Mouse (Mus musculus) lung, embryonic 15.5 days (tissue): ENCODE results near the gene Adprhl1. TPM values are rescaled to one million over a fixed set of nuclear protein-coding genes. Genes with fewer than 3 reads are reported as not detected.
A peak's percentile ranks its signal among the peaks of the same experiment; 100 is the strongest.

ENCODE experiments used
- ATAC-seq: fragments of 200-750 bp; cut with Nextera tagmentation; 2 replicates; pipeline ENCODE4 v1.8.0; 2017; ENCODE audit warnings: moderate number of reproducible peaks, borderline replicate concordance; ENCODE audit not compliant: low FRiP score, low TSS enrichment; ENCODE audit errors: extremely low read depth
- H3K27ac ChIP-seq: fragments of 300-500 bp; sonication (generic); 2 replicates; pipeline ENCODE4 v1.5.1; 2015; ENCODE audit warnings: moderate library complexity, mild to moderate bottlenecking, inconsistent platforms
- H3K27me3 ChIP-seq: fragments of 300-500 bp; sonication (generic); 2 replicates; pipeline ENCODE4 v1.6.1; 2015; ENCODE audit warnings: inconsistent platforms
- H3K36me3 ChIP-seq: fragments of 300-500 bp; sonication (generic); 2 replicates; pipeline ENCODE4 v1.6.1; 2015; ENCODE audit warnings: inconsistent platforms
- H3K4me1 ChIP-seq: fragments of 300-500 bp; sonication (generic); 2 replicates; pipeline ENCODE4 v1.6.1; 2015; ENCODE audit warnings: inconsistent platforms
- H3K4me2 ChIP-seq: fragments of 300-500 bp; sonication (generic); 2 replicates; pipeline ENCODE4 v1.6.1; 2015; ENCODE audit warnings: inconsistent platforms, mild to moderate bottlenecking, moderate library complexity
- H3K4me3 ChIP-seq: fragments of 300-500 bp; sonication (generic); 2 replicates; pipeline ENCODE4 v1.5.1; 2015; ENCODE audit warnings: mild to moderate bottlenecking, inconsistent platforms
- H3K9ac ChIP-seq: fragments of 300-500 bp; sonication (generic); 2 replicates; pipeline ENCODE4 v1.6.1; 2015; ENCODE audit warnings: inconsistent platforms
- H3K9me3 ChIP-seq: fragments of 300-500 bp; sonication (generic); 2 replicates; pipeline ENCODE4 v1.6.1; 2016; ENCODE audit warnings: inconsistent platforms
- WGBS: fragments of 180-500 bp; shearing (Covaris S2); methylation state at CpG from one replicate; pipeline ENCODE4 v1.1.7; 2015; 5-methylcytosine and 5-hydroxymethylcytosine counted together
- polyA plus RNA-seq: library from polyadenylated mRNA; unstranded; fragments of >200 nt; fragmentation: Nextera tagmentation; extraction: Ambion mirVana; gene quantifications from 2 replicates; pipeline ENCODE4 v1.2.1, GENCODE M21; 2015

Adprhl1 gene
- polyA plus RNA-seq, 1 experiment from 2014 or later: 6.0 TPM

- Histone ChIP-seq H3K27ac (no peak overlapping the region), H3K27me3 (no peaks in the 10 kb centered on the region), H3K4me2 (no peak overlapping the region), H3K9ac (no peak overlapping the region), H3K4me3 (no peak overlapping the region), H3K9me3 (no peaks in the 10 kb centered on the region), H3K4me1 (no peaks in the 10 kb centered on the region), H3K36me3 (peaks cover 11% of the 10 kb centered on the region; the same call in 1 of the 2 replicates)
- ATAC-seq: no peak
- WGBS: 49% methylated on average over 2 of the region's 2 CpGs
Measured at GRCm38 (mm10) chr8:13267566-13267965, 13.6 kb upstream of the Adprhl1 start.

- Histone ChIP-seq H3K4me3 (no peak overlapping the region), H3K4me1 (no peaks in the 10 kb centered on the region), H3K9me3 (no peaks in the 10 kb centered on the region), H3K4me2 (no peak overlapping the region), H3K27ac (no peak overlapping the region), H3K9ac (no peak overlapping the region), H3K27me3 (no peaks in the 10 kb centered on the region), H3K36me3 (no peaks in the 10 kb centered on the region)
- no peak for ATAC-seq
- WGBS: 81% methylated on average over 3 of the region's 3 CpGs
Measured at GRCm38 (mm10) chr8:13263376-13263775, 9.4 kb upstream of the Adprhl1 start.

GRCm38 (mm10) chr8:13253413-13253812 is 549 bp downstream of the Adprhl1 start:
- Histone ChIP-seq H3K36me3 (peaks cover 18% of the 10 kb centered on the region; the same call in 1 of the 2 replicates), H3K9ac (no peak overlapping the region), H3K27me3 (no peaks in the 10 kb centered on the region), H3K4me2 (no peak overlapping the region), H3K27ac (no peak overlapping the region), H3K4me1 (no peaks in the 10 kb centered on the region), H3K9me3 (no peaks in the 10 kb centered on the region), H3K4me3 (no peak overlapping the region)
- 80% methylated on average over 5 of the region's 5 CpGs for WGBS
- no peak for ATAC-seq

GRCm38 (mm10) chr8:13252837-13253236 is 1.1 kb downstream of the Adprhl1 start:
- Histone ChIP-seq H3K4me2 (no peak overlapping the region), H3K36me3 (peaks cover 14% of the 10 kb centered on the region; the same call in 1 of the 2 replicates), H3K4me3 (no peak overlapping the region), H3K27ac (no peak overlapping the region), H3K27me3 (no peaks in the 10 kb centered on the region), H3K9me3 (no peaks in the 10 kb centered on the region), H3K4me1 (no peaks in the 10 kb centered on the region), H3K9ac (no peak overlapping the region)
- ATAC-seq: no peak
- 79% methylated on average over 13 of the region's 13 CpGs for WGBS

GRCm38 (mm10) chr8:13244343-13244880 is 9.6 kb downstream of the Adprhl1 start:
- no peak overlapping the region for H3K9ac ChIP-seq
- no peaks in the 10 kb centered on the region for H3K27me3 ChIP-seq
- H3K27ac ChIP-seq: no peak overlapping the region
- ATAC-seq: no peak
- no peaks in the 10 kb centered on the region for H3K36me3 ChIP-seq
- no peaks in the 10 kb centered on the region for H3K4me1 ChIP-seq
- H3K4me2 ChIP-seq: no peak overlapping the region
- no peak overlapping the region for H3K4me3 ChIP-seq
- 74% methylated on average over 11 of the region's 11 CpGs for WGBS
- no peaks in the 10 kb centered on the region for H3K9me3 ChIP-seq

- no peaks in the 10 kb centered on the region for H3K36me3 ChIP-seq
- no peak overlapping the region for H3K27ac ChIP-seq
- WGBS: 57% methylated on average over 10 of the region's 10 CpGs
- no peak overlapping the region for H3K9ac ChIP-seq
- no peak overlapping the region for H3K4me3 ChIP-seq
- no peaks in the 10 kb centered on the region for H3K4me1 ChIP-seq
- no peaks in the 10 kb centered on the region for H3K9me3 ChIP-seq
- 0 out of 2 replicates have a peak, but pooled peaks have one; percentile 9 for ATAC-seq
- no peaks in the 10 kb centered on the region for H3K27me3 ChIP-seq
- H3K4me2 ChIP-seq: no peak overlapping the region
Measured at GRCm38 (mm10) chr8:13242985-13243870, 10.7 kb downstream of the Adprhl1 start.

GRCm38 (mm10) chr8:13240691-13241090 is 13.3 kb downstream of the Adprhl1 start:
- H3K4me2 ChIP-seq: no peak overlapping the region
- no peaks in the 10 kb centered on the region for H3K9me3 ChIP-seq
- H3K36me3 ChIP-seq: no peaks in the 10 kb centered on the region
- H3K4me3 ChIP-seq: no peak overlapping the region
- WGBS: 51% methylated on average over 7 of the region's 7 CpGs
- 0 out of 2 replicates have a peak, but pooled peaks cover 2% of the 10 kb centered on the region for H3K27me3 ChIP-seq
- no peak overlapping the region for H3K9ac ChIP-seq
- H3K4me1 ChIP-seq: no peaks in the 10 kb centered on the region
- ATAC-seq: no peak
- no peak overlapping the region for H3K27ac ChIP-seq

GRCm38 (mm10) chr8:13240055-13240454 is 13.9 kb downstream of the Adprhl1 start:
- Histone ChIP-seq H3K4me3 (no peak overlapping the region), H3K36me3 (no peaks in the 10 kb centered on the region), H3K4me1 (no peaks in the 10 kb centered on the region), H3K27ac (no peak overlapping the region), H3K9me3 (no peaks in the 10 kb centered on the region), H3K9ac (no peak overlapping the region), H3K4me2 (no peak overlapping the region), H3K27me3 (0 out of 2 replicates have a peak, but pooled peaks cover 5% of the 10 kb centered on the region)
- WGBS: 85% methylated on average over 9 of the region's 9 CpGs
- ATAC-seq: no peak

- Histone ChIP-seq H3K4me1 (no peaks in the 10 kb centered on the region), H3K27me3 (0 out of 2 replicates have a peak, but pooled peaks cover 5% of the 10 kb centered on the region), H3K9ac (no peak overlapping the region), H3K9me3 (no peaks in the 10 kb centered on the region), H3K36me3 (no peaks in the 10 kb centered on the region), H3K4me2 (no peak overlapping the region), H3K27ac (no peak overlapping the region), H3K4me3 (no peak overlapping the region)
- no peak for ATAC-seq
- 85% methylated on average over 13 of the region's 13 CpGs for WGBS
Measured at GRCm38 (mm10) chr8:13234803-13235202, 19.2 kb downstream of the Adprhl1 start.

- Histone ChIP-seq H3K9me3 (no peaks in the 10 kb centered on the region), H3K36me3 (no peaks in the 10 kb centered on the region), H3K27me3 (0 out of 2 replicates have a peak, but pooled peaks cover 3% of the 10 kb centered on the region), H3K27ac (no peak overlapping the region), H3K4me2 (no peak overlapping the region), H3K9ac (no peak overlapping the region), H3K4me1 (no peaks in the 10 kb centered on the region), H3K4me3 (no peak overlapping the region)
- WGBS: 70% methylated on average over 4 of the region's 4 CpGs
- no peak for ATAC-seq
Measured at GRCm38 (mm10) chr8:13230471-13230870, 23.5 kb downstream of the Adprhl1 start.

- H3K36me3 ChIP-seq: no peaks in the 10 kb centered on the region
- H3K9me3 ChIP-seq: no peaks in the 10 kb centered on the region
- H3K9ac ChIP-seq: no peak overlapping the region
- H3K4me1 ChIP-seq: no peaks in the 10 kb centered on the region
- no peak overlapping the region for H3K4me2 ChIP-seq
- H3K27me3 ChIP-seq: no peaks in the 10 kb centered on the region
- 81% methylated on average over 12 of the region's 12 CpGs for WGBS
- H3K4me3 ChIP-seq: no peak overlapping the region
- ATAC-seq: no peak
- no peak overlapping the region for H3K27ac ChIP-seq
Measured at GRCm38 (mm10) chr8:13229802-13230201, 24.2 kb downstream of the Adprhl1 start.

GRCm38 (mm10) chr8:13228923-13229610 is 24.9 kb downstream of the Adprhl1 start:
- Histone ChIP-seq H3K27ac (no peak overlapping the region), H3K36me3 (no peaks in the 10 kb centered on the region), H3K4me1 (no peaks in the 10 kb centered on the region), H3K9ac (no peak overlapping the region), H3K4me3 (no peak overlapping the region), H3K27me3 (no peaks in the 10 kb centered on the region), H3K4me2 (no peak overlapping the region), H3K9me3 (no peaks in the 10 kb centered on the region)
- 41% methylated on average over 9 of the region's 9 CpGs for WGBS
- no peak for ATAC-seq
